Comparison of ENCODE assay signal across 26 mouse cellular contexts in the genomic region with DNA sequence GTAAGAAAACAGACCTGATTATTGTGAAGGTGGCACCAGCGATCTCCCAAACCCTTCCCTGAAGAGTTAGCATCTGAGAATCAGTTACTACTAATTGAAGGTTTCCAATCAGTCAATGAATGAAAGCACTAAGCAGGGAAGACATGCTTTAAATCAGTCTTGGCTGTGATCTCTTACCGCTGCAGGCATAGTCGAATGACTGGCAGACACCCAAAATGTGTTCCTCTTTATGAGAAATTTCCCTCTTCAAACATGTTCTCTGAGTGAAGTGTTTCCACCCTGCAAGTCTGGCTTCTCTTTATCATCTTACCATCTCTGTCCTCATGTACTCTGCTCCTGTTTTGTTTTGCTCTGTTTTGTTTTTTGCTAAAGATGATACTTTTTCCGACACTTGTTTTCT. TPM values are rescaled to one million over a fixed set of nuclear protein-coding genes. Genes with fewer than 3 reads are reported as not detected.
A peak's percentile ranks its signal among the peaks of the same experiment; 100 is the strongest.
DNase-seq lines count a peak whose midpoint lies in the region; ATAC-seq and TF ChIP-seq lines count a peak whose summit lies in the region.
"Had no signal": no experiment of that assay in that cellular context is flagged by ENCODE, and none has a peak within 500 bp of the region (broad histone marks: within the 10 kb centered on the region; RNA-seq: fewer than 3 reads in every experiment).

No protein-coding gene starts in this region.

- H3K36me3 ChIP-seq in forebrain, postnatal 0 days (ENCODE audit: insufficient read depth): no peaks in the 10 kb centered on the region
- H3K36me3 ChIP-seq in forebrain, embryonic 16.5 days (ENCODE audit: control insufficient read depth, insufficient read depth): no peaks in the 10 kb centered on the region
- no peaks in the 10 kb centered on the region for H3K36me3 ChIP-seq in midbrain, embryonic 14.5 days (ENCODE audit: control insufficient read depth, insufficient read depth, low read length)
- H3K36me3 ChIP-seq in hindbrain, embryonic 12.5 days: no peaks in the 10 kb centered on the region
- H3K36me3 ChIP-seq: forebrain, embryonic 12.5 days; heart, embryonic 15.5 days; hindbrain, embryonic 10.5 days; hindbrain, embryonic 15.5 days had no signal

- no peak overlapping the region for H3K27ac ChIP-seq in forebrain, postnatal 0 days (ENCODE audit: low read depth, low read length)
- no peak overlapping the region for H3K27ac ChIP-seq in forebrain, embryonic 16.5 days (ENCODE audit: low read length)
- no peak overlapping the region for H3K27ac ChIP-seq in midbrain, embryonic 14.5 days (replicated peaks; ENCODE audit: low read depth, low read length)
- H3K27ac ChIP-seq in hindbrain, embryonic 12.5 days: no peak overlapping the region
- H3K27ac ChIP-seq: forebrain, embryonic 12.5 days; heart, adult 2 months; heart, embryonic 15.5 days; hindbrain, embryonic 10.5 days; hindbrain, embryonic 15.5 days had no signal

- no peak overlapping the region for H3K9ac ChIP-seq in forebrain, postnatal 0 days
- no peak overlapping the region for H3K9ac ChIP-seq in forebrain, embryonic 16.5 days (replicated peaks; ENCODE audit: low read depth, low read length)
- H3K9ac ChIP-seq in midbrain, embryonic 14.5 days (replicated peaks; ENCODE audit: low read length): no peak overlapping the region
- no peak overlapping the region for H3K9ac ChIP-seq in hindbrain, embryonic 12.5 days
- H3K9ac ChIP-seq: forebrain, embryonic 12.5 days; heart, embryonic 15.5 days; hindbrain, embryonic 15.5 days had no signal

- no peak for TF ChIP-seq CTCF in forebrain, postnatal 0 days (IDR thresholded peaks at IDR 0.05; ENCODE audit: low read depth)

- H3K4me2 ChIP-seq in forebrain, postnatal 0 days (ENCODE audit: low read depth): no peak overlapping the region
- no peak overlapping the region for H3K4me2 ChIP-seq in forebrain, embryonic 16.5 days (ENCODE audit: low read length)
- no peak overlapping the region for H3K4me2 ChIP-seq in midbrain, embryonic 14.5 days (ENCODE audit: low read length)
- H3K4me2 ChIP-seq in hindbrain, embryonic 12.5 days (replicated peaks): no peak overlapping the region
- H3K4me2 ChIP-seq: forebrain, embryonic 12.5 days; heart, embryonic 11.5 days; heart, embryonic 15.5 days; hindbrain, embryonic 15.5 days had no signal

- no peaks in the 10 kb centered on the region for H3K9me3 ChIP-seq in forebrain, postnatal 0 days (ENCODE audit: low read length)
- H3K9me3 ChIP-seq in forebrain, embryonic 16.5 days (ENCODE audit: control insufficient read depth, low read length): no peaks in the 10 kb centered on the region
- H3K9me3 ChIP-seq in midbrain, embryonic 14.5 days (ENCODE audit: control insufficient read depth, low read length): no peaks in the 10 kb centered on the region
- H3K9me3 ChIP-seq in hindbrain, embryonic 12.5 days (replicated peaks): no peaks in the 10 kb centered on the region
- H3K9me3 ChIP-seq: forebrain, embryonic 12.5 days; heart, embryonic 15.5 days; hindbrain, embryonic 10.5 days; hindbrain, embryonic 15.5 days had no signal

- peak; percentile 16 for DNase-seq in forebrain, postnatal 0 days
- peak; percentile 16 for DNase-seq in MEL-GATA-1-ER (ENCODE audit: extremely low read depth, low read depth)
- peak; percentile 31 for DNase-seq in adipocyte (ENCODE audit: low spot score)
- DNase-seq in gonadal fat pad, adult 2 months (ENCODE audit: low read depth): peak; percentile 65
- DNase-seq in midbrain, embryonic 14.5 days: no peak
- DNase-seq: adrenal gland, adult 2 months; adrenal gland, postnatal 25 days; cerebellum, adult 11-12 months; cerebellum, adult 9-11 months; gastrocnemius, postnatal 10 days; heart, adult 2 months; heart, postnatal 14 days; kidney, adult 2 months had no signal

- WGBS in forebrain, postnatal 0 days: 57% methylated on average over 4 of the region's 4 CpGs
- 61% methylated on average over 4 of the region's 4 CpGs for WGBS in forebrain, embryonic 16.5 days
- WGBS in midbrain, embryonic 14.5 days: 93% methylated on average over 4 of the region's 4 CpGs
- 93% methylated on average over 4 of the region's 4 CpGs for WGBS in hindbrain, embryonic 12.5 days

- H3K4me1 ChIP-seq in forebrain, postnatal 0 days (ENCODE audit: insufficient read depth): peaks cover 6% of the 10 kb centered on the region; the same call in 1 of the 2 replicates
- H3K4me1 ChIP-seq in forebrain, embryonic 16.5 days (replicated peaks; ENCODE audit: control insufficient read depth, insufficient read depth, low read length): peaks cover 11% of the 10 kb centered on the region
- 0 out of 2 replicates have a peak, but pooled peaks cover 6% of the 10 kb centered on the region for H3K4me1 ChIP-seq in midbrain, embryonic 14.5 days (ENCODE audit: control insufficient read depth, insufficient read depth, low read length)
- peaks cover 13% of the 10 kb centered on the region for H3K4me1 ChIP-seq in hindbrain, embryonic 12.5 days

- no peak overlapping the region for H3K4me3 ChIP-seq in forebrain, postnatal 0 days (ENCODE audit: low read depth, low read length)
- H3K4me3 ChIP-seq in forebrain, embryonic 16.5 days (replicated peaks; ENCODE audit: low read length): no peak overlapping the region
- H3K4me3 ChIP-seq in midbrain, embryonic 14.5 days (replicated peaks; ENCODE audit: low read depth, low read length): no peak overlapping the region
- no peak overlapping the region for H3K4me3 ChIP-seq in hindbrain, embryonic 12.5 days
- H3K4me3 ChIP-seq: forebrain, embryonic 12.5 days; heart, adult 2 months; heart, embryonic 15.5 days; hindbrain, embryonic 10.5 days; hindbrain, embryonic 15.5 days had no signal

- ATAC-seq in forebrain, postnatal 0 days: no peak
- no peak for ATAC-seq in forebrain, embryonic 16.5 days
- ATAC-seq in midbrain, embryonic 14.5 days (ENCODE audit: low FRiP score, low TSS enrichment): no peak
- no peak for ATAC-seq in hindbrain, embryonic 12.5 days (ENCODE audit: low FRiP score)
- ATAC-seq: activated CD4-positive, CD25-positive, alpha-beta regulatory T cell, adult 4 months; intestine, embryonic 16.5 days; Patski had no signal

- peaks cover 10% of the 10 kb centered on the region; the same call in 1 of the 2 replicates for H3K27me3 ChIP-seq in forebrain, postnatal 0 days (ENCODE audit: insufficient read depth, low read length)
- peaks cover 14% of the 10 kb centered on the region for H3K27me3 ChIP-seq in forebrain, embryonic 16.5 days (replicated peaks; ENCODE audit: control insufficient read depth, insufficient read depth, low read length)
- H3K27me3 ChIP-seq in midbrain, embryonic 14.5 days (ENCODE audit: control insufficient read depth, insufficient read depth, low read length): peaks cover 13% of the 10 kb centered on the region; the same call in 1 of the 2 replicates
- H3K27me3 ChIP-seq in hindbrain, embryonic 12.5 days: peaks cover 25% of the 10 kb centered on the region
- H3K27me3 ChIP-seq: Patski had no signal

RNA-seq across cellular contexts. Expression of a gene that starts 2.8 kb away (rescaled TPM):
- total RNA-seq in forebrain, postnatal 0 days (2014; rRNA removed): not detected in 2 replicates
- 0.70 TPM in 1 of 2 replicates, not detected in the other for polyA plus RNA-seq in forebrain, postnatal 0 days (2015; fragmentation: Nextera tagmentation; extraction: Ambion mirVana)
- not detected in 2 replicates for polyA plus RNA-seq in forebrain, embryonic 16.5 days (2015; fragmentation: Nextera tagmentation; extraction: Ambion mirVana)
- polyA plus RNA-seq in gonadal fat pad, adult 2 months (2012; rRNA removed): 0.14 and 0.27 TPM in 2 replicates
- not detected in 2 replicates for polyA plus RNA-seq in midbrain, embryonic 14.5 days (2014; fragmentation: Nextera tagmentation; extraction: Ambion mirVana)
- polyA plus RNA-seq in hindbrain, embryonic 12.5 days (2016; fragmentation: Nextera tagmentation; extraction: Ambion mirVana): 0.27 TPM in 1 of 2 replicates, not detected in the other
- total RNA-seq: adrenal gland, postnatal 25 days; gastrocnemius, postnatal 10 days; heart, adult 2 months; heart, postnatal 14 days had no signal
- polyA plus RNA-seq: activated CD4-positive, CD25-positive, alpha-beta regulatory T cell, adult 4 months; adrenal gland, adult 2 months; forebrain, embryonic 12.5 days; heart, adult 2 months; heart, embryonic 11.5 days; heart, embryonic 15.5 days; kidney, adult 2 months; Patski had no signal

RNA-seq across cellular contexts. Expression of a gene that starts 29.8 kb away (rescaled TPM):
- not detected in 2 replicates for total RNA-seq in forebrain, postnatal 0 days (2014; rRNA removed)
- polyA plus RNA-seq in forebrain, postnatal 0 days (2015; fragmentation: Nextera tagmentation; extraction: Ambion mirVana): not detected in 2 replicates
- not detected in 2 replicates for polyA plus RNA-seq in forebrain, embryonic 16.5 days (2015; fragmentation: Nextera tagmentation; extraction: Ambion mirVana)
- 0.19 TPM in 1 of 2 replicates, not detected in the other for polyA plus RNA-seq in gonadal fat pad, adult 2 months (2012; rRNA removed)
- not detected in 2 replicates for polyA plus RNA-seq in midbrain, embryonic 14.5 days (2014; fragmentation: Nextera tagmentation; extraction: Ambion mirVana)
- not detected in 2 replicates for polyA plus RNA-seq in hindbrain, embryonic 12.5 days (2016; fragmentation: Nextera tagmentation; extraction: Ambion mirVana)
- total RNA-seq: adrenal gland, adult 2 months; adrenal gland, postnatal 25 days; gastrocnemius, postnatal 10 days; gastrocnemius, postnatal 4 days; heart, adult 2 months; heart, postnatal 14 days had no signal
- polyA plus RNA-seq: activated CD4-positive, CD25-positive, alpha-beta regulatory T cell, adult 4 months; adrenal gland, adult 2 months; embryonic facial prominence, embryonic 11.5 days; forebrain, embryonic 12.5 days; frontal cortex, adult 2 months; heart, adult 2 months; heart, embryonic 11.5 days; heart, embryonic 15.5 days; hindbrain, embryonic 10.5 days; hindbrain, embryonic 15.5 days; intestine, embryonic 16.5 days; Patski had no signal

RNA-seq across cellular contexts. Expression of a gene that starts 56.2 kb away (rescaled TPM):
- total RNA-seq in forebrain, postnatal 0 days (2014; rRNA removed): 20.5 and 28.5 TPM in 2 replicates
- 4.1 and 7.3 TPM in 2 replicates for polyA plus RNA-seq in forebrain, postnatal 0 days (2015; fragmentation: Nextera tagmentation; extraction: Ambion mirVana)
- 13.0 and 16.7 TPM in 2 replicates for polyA plus RNA-seq in forebrain, embryonic 16.5 days (2015; fragmentation: Nextera tagmentation; extraction: Ambion mirVana)
- polyA plus RNA-seq in gonadal fat pad, adult 2 months (2012; rRNA removed): 16.5 and 25.3 TPM in 2 replicates
- 18.7 and 19.2 TPM in 2 replicates for polyA plus RNA-seq in midbrain, embryonic 14.5 days (2014; fragmentation: Nextera tagmentation; extraction: Ambion mirVana)
- polyA plus RNA-seq in hindbrain, embryonic 12.5 days (2016; fragmentation: Nextera tagmentation; extraction: Ambion mirVana): 15.0 and 15.8 TPM in 2 replicates
